Mouse (Mus musculus) layer of hippocampus, adult 8-10 months (tissue): ENCODE measurements around the gene Spem2. TPM values are rescaled to one million over a fixed set of nuclear protein-coding genes. Genes with fewer than 3 reads are reported as not detected.
"Not testable (repeated sequence)": the region's sequence is repeated elsewhere in the genome, so short reads cannot be mapped to it uniquely, and the experiment has no call there.

Experiments
- DNase-seq, 2 experiments: peaks; one replicate each; pipeline ENCODE4 v3.0.0; 2022; ENCODE audit warnings: low spot score in 2 of 2
- total RNA-seq, 4 experiments: library from RNA; stranded (reverse); gene quantifications; 2 replicates each; pipeline ENCODE4 v1.2.4; 2022

The Spem2 gene
- not detected for total RNA-seq

- no peak for DNase-seq
These were observed at the start of gene Spem2 for GRCm38 (mm10) chr11:69818365-69818764. TSS of gene Spem2 (minus strand) at chr11:69818465.

- DNase-seq, result no peak
These were observed 49.1 kb upstream of the Spem2 start for GRCm38 (mm10) chr11:69867335-69867734.

- DNase-seq, result no peak
These were observed 47.3 kb upstream of the Spem2 start for GRCm38 (mm10) chr11:69865561-69865960.

GRCm38 (mm10) chr11:69864138-69864860 lies 46.0 kb upstream of the Spem2 start:
- DNase-seq, result no peak

- DNase-seq, result not testable (repeated sequence)
These were observed 45.5 kb upstream of the Spem2 start for GRCm38 (mm10) chr11:69863729-69864128.

GRCm38 (mm10) chr11:69858113-69858998 lies 40.1 kb upstream of the Spem2 start, which contains the start of gene Tnk1:
TSS of gene Tnk1 (minus strand) at chr11:69858730.
- DNase-seq, result no peak

- no peak for DNase-seq
These were observed 37.1 kb upstream of the Spem2 start for GRCm38 (mm10) chr11:69855347-69855746.

- no peak for DNase-seq
These were observed 36.4 kb upstream of the Spem2 start for GRCm38 (mm10) chr11:69854680-69855079.

GRCm38 (mm10) chr11:69853994-69854393 lies 35.7 kb upstream of the Spem2 start:
- DNase-seq, result no peak

- DNase-seq, result no peak
These were observed 32.5 kb upstream of the Spem2 start for GRCm38 (mm10) chr11:69850754-69851153.

GRCm38 (mm10) chr11:69849884-69850283 lies 31.6 kb upstream of the Spem2 start:
- DNase-seq, result no peak

GRCm38 (mm10) chr11:69849128-69849527 lies 30.9 kb upstream of the Spem2 start:
- DNase-seq, result no peak

- DNase-seq, result no peak
These were observed 29.8 kb upstream of the Spem2 start for GRCm38 (mm10) chr11:69848021-69848420.

GRCm38 (mm10) chr11:69846738-69847688 lies 28.7 kb upstream of the Spem2 start:
- no peak for DNase-seq

- DNase-seq, result peak; percentile 71 to 83
These were observed 28.0 kb upstream of the Spem2 start, which contains the start of gene Plscr3 for GRCm38 (mm10) chr11:69846198-69846680. TSS of gene Plscr3 (plus strand) at chr11:69846376.

- DNase-seq, result no peak
These were observed 20.4 kb upstream of the Spem2 start for GRCm38 (mm10) chr11:69838714-69839104.

- peak; percentile 97 to 99 for DNase-seq
These were observed 19.9 kb upstream of the Spem2 start, which contains the start of gene Tmem256 for GRCm38 (mm10) chr11:69837952-69838713. TSS of gene Tmem256 (plus strand) at chr11:69838514.

GRCm38 (mm10) chr11:69837604-69837951 lies 19.3 kb upstream of the Spem2 start, which contains the start of gene Nlgn2:
TSS of gene Nlgn2 (minus strand) at chr11:69837784.
- no peak for DNase-seq

GRCm38 (mm10) chr11:69836703-69837576 lies 18.7 kb upstream of the Spem2 start:
- peak; percentile 31 to 37 for DNase-seq
